Mouse (Mus musculus): ENCODE data around the gene AL732309.1. TPM values are rescaled to one million over a fixed set of nuclear protein-coding genes. Genes with fewer than 3 reads are reported as not detected.

The AL732309.1 gene
- polyA plus RNA-seq, 1 experiment from 2014 or later: 6.6 TPM

DNA sequence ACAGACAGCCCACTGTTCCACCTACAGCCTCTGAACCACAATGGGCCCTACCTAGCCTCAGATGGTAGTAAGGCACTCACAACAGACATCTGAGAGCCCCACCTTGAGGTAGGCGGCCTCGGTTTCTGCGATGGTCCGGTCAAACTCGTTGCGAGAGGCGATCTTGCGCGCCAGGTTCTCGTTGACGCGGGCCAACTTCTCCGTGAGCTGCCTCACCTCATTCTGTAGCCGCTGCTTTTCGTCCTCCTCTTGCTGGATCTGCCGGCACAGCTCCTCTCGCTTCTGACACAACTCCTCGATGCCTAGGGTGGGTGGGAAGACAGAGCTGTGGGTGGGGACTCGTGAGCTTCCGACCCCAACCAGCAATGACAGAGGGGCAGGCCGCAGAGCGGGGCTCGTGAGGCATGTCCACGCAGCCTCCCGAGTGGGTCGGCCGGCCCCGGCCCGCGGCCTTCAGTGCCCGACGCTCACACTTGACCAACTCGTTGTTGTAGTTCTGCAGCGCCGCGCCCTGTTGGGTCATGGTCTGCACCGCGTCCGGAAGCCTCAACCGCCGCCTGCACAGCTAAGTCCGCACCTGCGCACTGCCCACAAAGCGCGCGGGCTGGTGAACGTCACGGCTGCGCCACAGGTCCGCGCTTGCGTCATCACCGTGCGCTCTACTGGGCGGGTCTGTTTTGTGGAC, 25.3 kb upstream of the AL732309.1 start, which contains the start of the genes Ssna1 and Anapc2:
Gene Ssna1 (minus strand): TSS at position 612 of the 685 bp plus-strand sequence.
Gene Anapc2 (plus strand): TSS at position 652 of the 685 bp plus-strand sequence.
- ATAC-seq (ENCODE audit: insufficient read depth, low FRiP score, low TSS enrichment): peak; percentile 97
- Histone ChIP-seq H3K4me2 (ENCODE audit: low read depth) (peak within 1 kb of the TSS; percentile 92), H3K4me3 (ENCODE audit: low read depth, low read length) (peak within 1 kb of the TSS; percentile 87), H3K9ac (ENCODE audit: low read length) (peak within 1 kb of the TSS; percentile 70), H3K9me3 (ENCODE audit: control insufficient read depth, low read length) (no peaks in the 10 kb centered on the region), H3K36me3 (ENCODE audit: control insufficient read depth, insufficient read depth, low read length) (peaks cover 5% of the 10 kb centered on the region), H3K27me3 (ENCODE audit: control insufficient read depth, insufficient read depth, low read length) (no peaks in the 10 kb centered on the region), H3K4me1 (ENCODE audit: control insufficient read depth, insufficient read depth, low read length) (peaks cover 17% of the 10 kb centered on the region), H3K27ac (ENCODE audit: low read depth, low read length) (peak within 1 kb of the TSS; percentile 31; the same call in 1 of the 2 replicates)
- DNase-seq (ENCODE audit: low spot score): peak; percentile 99
- under 1% methylated on average over 55 of the region's 55 CpGs for WGBS

DNA sequence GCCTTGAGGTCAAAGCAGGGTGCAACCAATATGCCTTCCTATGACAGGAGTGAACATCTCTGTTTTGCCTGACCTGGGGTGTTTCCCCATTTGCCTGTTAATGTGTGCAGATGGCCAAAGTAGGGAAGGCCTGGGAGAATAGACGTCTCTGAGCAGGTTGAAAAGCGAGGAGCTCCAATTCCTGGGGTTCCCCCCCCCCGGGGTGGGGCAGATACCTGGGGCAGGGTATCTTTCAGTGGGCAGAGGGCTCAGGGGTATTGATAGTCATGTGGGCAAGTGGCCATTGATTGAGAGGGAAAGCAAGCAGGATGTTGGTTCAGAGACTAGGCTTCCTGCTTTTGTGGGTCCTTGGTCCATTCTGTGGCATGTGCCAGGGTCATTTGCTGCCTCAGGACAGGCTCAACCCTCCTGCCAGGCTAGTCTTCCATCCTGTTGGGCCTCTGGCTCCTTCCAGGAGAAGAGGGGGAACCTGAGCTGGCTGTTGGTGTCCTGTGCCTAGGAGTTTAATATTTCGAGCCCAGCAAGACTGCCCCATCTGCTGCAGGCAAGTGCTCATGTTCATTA, 21.2 kb upstream of the AL732309.1 start:
- no peak overlapping the region for H3K4me2 ChIP-seq (ENCODE audit: low read depth)
- H3K27me3 ChIP-seq (ENCODE audit: control insufficient read depth, insufficient read depth, low read length): peaks cover 15% of the 10 kb centered on the region
- DNase-seq (ENCODE audit: low spot score) (no peak), ATAC-seq (ENCODE audit: insufficient read depth, low FRiP score, low TSS enrichment) (no peak)
- H3K9me3 ChIP-seq (ENCODE audit: control insufficient read depth, low read length): no peaks in the 10 kb centered on the region
- 80% methylated on average over 4 of the region's 4 CpGs for WGBS
- H3K4me3 ChIP-seq (ENCODE audit: low read depth, low read length): no peak overlapping the region
- no peak overlapping the region for H3K27ac ChIP-seq (ENCODE audit: low read depth, low read length)
- no peak overlapping the region for H3K9ac ChIP-seq (ENCODE audit: low read length)
- peaks cover 24% of the 10 kb centered on the region for H3K4me1 ChIP-seq (ENCODE audit: control insufficient read depth, insufficient read depth, low read length)
- no peaks in the 10 kb centered on the region for H3K36me3 ChIP-seq (ENCODE audit: control insufficient read depth, insufficient read depth, low read length)

- H3K4me1 ChIP-seq (ENCODE audit: control insufficient read depth, insufficient read depth, low read length): peaks cover 24% of the 10 kb centered on the region
- no peak overlapping the region for H3K27ac ChIP-seq (ENCODE audit: low read depth, low read length)
- DNase-seq (ENCODE audit: low spot score): no peak
- H3K4me2 ChIP-seq (ENCODE audit: low read depth): no peak overlapping the region
- H3K4me3 ChIP-seq (ENCODE audit: low read depth, low read length): no peak overlapping the region
- ATAC-seq (ENCODE audit: insufficient read depth, low FRiP score, low TSS enrichment): no peak
- peaks cover 15% of the 10 kb centered on the region for H3K27me3 ChIP-seq (ENCODE audit: control insufficient read depth, insufficient read depth, low read length)
- no peaks in the 10 kb centered on the region for H3K36me3 ChIP-seq (ENCODE audit: control insufficient read depth, insufficient read depth, low read length)
- H3K9me3 ChIP-seq (ENCODE audit: control insufficient read depth, low read length): no peaks in the 10 kb centered on the region
- H3K9ac ChIP-seq (ENCODE audit: low read length): no peak overlapping the region
Observed at GRCm38 (mm10) chr2:25267241-25267640, 20.6 kb upstream of the AL732309.1 start.

DNA sequence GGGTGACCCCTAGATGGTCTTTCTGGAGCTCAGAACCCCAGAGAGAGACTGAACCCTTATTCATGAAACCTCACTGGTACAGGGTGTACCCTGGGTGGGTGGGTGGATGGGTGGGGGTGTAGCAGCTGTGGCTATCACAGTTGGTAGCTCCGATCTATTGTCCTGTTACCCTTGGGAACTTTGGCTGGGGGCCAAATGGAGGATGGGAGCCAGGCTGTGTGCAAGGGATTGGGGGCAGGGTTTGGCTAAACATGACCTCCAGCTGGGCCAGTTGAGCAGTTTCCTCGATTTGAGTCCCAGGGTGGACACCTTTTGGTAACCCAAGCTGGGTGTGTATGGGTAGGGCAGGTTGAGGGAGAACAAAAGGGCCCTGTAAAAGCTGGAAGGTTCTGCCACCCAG, 20.1 kb upstream of the AL732309.1 start:
- no peak overlapping the region for H3K9ac ChIP-seq (ENCODE audit: low read length)
- no peaks in the 10 kb centered on the region for H3K9me3 ChIP-seq (ENCODE audit: control insufficient read depth, low read length)
- no peak overlapping the region for H3K27ac ChIP-seq (ENCODE audit: low read depth, low read length)
- no peak overlapping the region for H3K4me2 ChIP-seq (ENCODE audit: low read depth)
- H3K36me3 ChIP-seq (ENCODE audit: control insufficient read depth, insufficient read depth, low read length): no peaks in the 10 kb centered on the region
- no peak for ATAC-seq (ENCODE audit: insufficient read depth, low FRiP score, low TSS enrichment)
- no peak overlapping the region for H3K4me3 ChIP-seq (ENCODE audit: low read depth, low read length)
- WGBS: 48% methylated on average over 2 of the region's 2 CpGs
- peaks cover 24% of the 10 kb centered on the region for H3K4me1 ChIP-seq (ENCODE audit: control insufficient read depth, insufficient read depth, low read length)
- DNase-seq (ENCODE audit: low spot score): no peak
- peaks cover 15% of the 10 kb centered on the region for H3K27me3 ChIP-seq (ENCODE audit: control insufficient read depth, insufficient read depth, low read length)

DNA sequence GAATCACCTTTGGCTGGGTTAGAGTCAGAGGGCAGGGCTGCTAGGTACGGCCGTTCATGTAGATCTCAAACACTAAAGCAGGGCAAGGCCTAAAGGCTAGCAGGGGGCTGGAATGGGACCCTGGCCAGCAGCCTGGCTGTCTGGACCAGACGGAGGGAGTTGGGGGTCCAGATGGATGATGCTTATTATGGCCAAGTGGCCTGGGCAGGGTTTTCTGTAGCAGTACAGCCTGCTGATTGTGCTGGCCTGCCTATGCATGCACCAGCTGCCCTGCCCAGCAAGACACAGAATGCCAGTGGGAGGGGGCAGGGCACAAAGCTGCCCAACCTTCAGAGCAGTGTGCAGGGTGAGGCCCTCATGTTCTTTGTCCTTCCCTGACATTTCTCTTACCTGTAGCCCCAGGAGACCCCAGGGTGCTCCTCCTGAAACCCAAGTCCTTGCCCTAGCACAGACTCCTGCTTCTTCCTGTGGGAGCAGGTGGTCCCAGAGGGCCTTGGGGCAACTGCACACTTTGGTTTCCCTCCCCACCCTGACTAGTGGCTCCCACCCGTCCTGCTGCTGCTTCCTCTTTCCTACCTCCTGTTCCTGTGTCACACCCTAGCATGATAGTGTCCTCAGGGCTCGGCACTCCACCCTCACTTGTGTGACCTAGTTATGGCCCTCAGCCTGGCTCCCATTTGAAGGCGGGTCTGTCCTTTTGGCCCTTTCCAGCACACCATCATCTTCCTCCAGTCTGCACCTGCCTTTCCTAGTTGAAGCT, 19.4 kb upstream of the AL732309.1 start:
- Histone ChIP-seq H3K27ac (ENCODE audit: low read depth, low read length) (no peak overlapping the region), H3K4me1 (ENCODE audit: control insufficient read depth, insufficient read depth, low read length) (peaks cover 18% of the 10 kb centered on the region), H3K36me3 (ENCODE audit: control insufficient read depth, insufficient read depth, low read length) (no peaks in the 10 kb centered on the region), H3K4me2 (ENCODE audit: low read depth) (0 out of 2 replicates have a peak overlapping the region, but pooled peaks have one; percentile 10), H3K9ac (ENCODE audit: low read length) (no peak overlapping the region), H3K27me3 (ENCODE audit: control insufficient read depth, insufficient read depth, low read length) (peaks cover 15% of the 10 kb centered on the region), H3K4me3 (ENCODE audit: low read depth, low read length) (no peak overlapping the region), H3K9me3 (ENCODE audit: control insufficient read depth, low read length) (no peaks in the 10 kb centered on the region)
- WGBS: 71% methylated on average over 6 of the region's 6 CpGs
- DNase-seq (ENCODE audit: low spot score) (no peak), ATAC-seq (ENCODE audit: insufficient read depth, low FRiP score, low TSS enrichment) (no peak)

- H3K27ac ChIP-seq (ENCODE audit: low read depth, low read length): no peak overlapping the region
- no peak overlapping the region for H3K4me2 ChIP-seq (ENCODE audit: low read depth)
- peaks cover 14% of the 10 kb centered on the region; the same call in 1 of the 2 replicates for H3K4me1 ChIP-seq (ENCODE audit: control insufficient read depth, insufficient read depth, low read length)
- no peak for ATAC-seq (ENCODE audit: insufficient read depth, low FRiP score, low TSS enrichment)
- no peaks in the 10 kb centered on the region for H3K9me3 ChIP-seq (ENCODE audit: control insufficient read depth, low read length)
- no peak for DNase-seq (ENCODE audit: low spot score)
- no peak overlapping the region for H3K9ac ChIP-seq (ENCODE audit: low read length)
- no peaks in the 10 kb centered on the region for H3K36me3 ChIP-seq (ENCODE audit: control insufficient read depth, insufficient read depth, low read length)
- 64% methylated on average over 3 of the region's 3 CpGs for WGBS
- H3K27me3 ChIP-seq (ENCODE audit: control insufficient read depth, insufficient read depth, low read length): peaks cover 15% of the 10 kb centered on the region
- no peak overlapping the region for H3K4me3 ChIP-seq (ENCODE audit: low read depth, low read length)
Observed at GRCm38 (mm10) chr2:25264851-25265250, 18.2 kb upstream of the AL732309.1 start.

GRCm38 (mm10) chr2:25264286-25264660, 17.6 kb upstream of the AL732309.1 start:
- H3K4me2 ChIP-seq (ENCODE audit: low read depth): peak overlapping the region; percentile 98; the same call in 1 of the 2 replicates
- 0 out of 2 replicates have a peak overlapping the region, but pooled peaks have one; percentile 79 for H3K4me3 ChIP-seq (ENCODE audit: low read depth, low read length)
- ATAC-seq (ENCODE audit: insufficient read depth, low FRiP score, low TSS enrichment): no peak
- H3K27me3 ChIP-seq (ENCODE audit: control insufficient read depth, insufficient read depth, low read length): peaks cover 15% of the 10 kb centered on the region
- DNase-seq (ENCODE audit: low spot score): no peak
- WGBS: 77% methylated on average over 5 of the region's 5 CpGs
- no peak overlapping the region for H3K9ac ChIP-seq (ENCODE audit: low read length)
- H3K9me3 ChIP-seq (ENCODE audit: control insufficient read depth, low read length): no peaks in the 10 kb centered on the region
- H3K4me1 ChIP-seq (ENCODE audit: control insufficient read depth, insufficient read depth, low read length): peaks cover 14% of the 10 kb centered on the region; the same call in 1 of the 2 replicates
- no peaks in the 10 kb centered on the region for H3K36me3 ChIP-seq (ENCODE audit: control insufficient read depth, insufficient read depth, low read length)
- H3K27ac ChIP-seq (ENCODE audit: low read depth, low read length): no peak overlapping the region

DNA sequence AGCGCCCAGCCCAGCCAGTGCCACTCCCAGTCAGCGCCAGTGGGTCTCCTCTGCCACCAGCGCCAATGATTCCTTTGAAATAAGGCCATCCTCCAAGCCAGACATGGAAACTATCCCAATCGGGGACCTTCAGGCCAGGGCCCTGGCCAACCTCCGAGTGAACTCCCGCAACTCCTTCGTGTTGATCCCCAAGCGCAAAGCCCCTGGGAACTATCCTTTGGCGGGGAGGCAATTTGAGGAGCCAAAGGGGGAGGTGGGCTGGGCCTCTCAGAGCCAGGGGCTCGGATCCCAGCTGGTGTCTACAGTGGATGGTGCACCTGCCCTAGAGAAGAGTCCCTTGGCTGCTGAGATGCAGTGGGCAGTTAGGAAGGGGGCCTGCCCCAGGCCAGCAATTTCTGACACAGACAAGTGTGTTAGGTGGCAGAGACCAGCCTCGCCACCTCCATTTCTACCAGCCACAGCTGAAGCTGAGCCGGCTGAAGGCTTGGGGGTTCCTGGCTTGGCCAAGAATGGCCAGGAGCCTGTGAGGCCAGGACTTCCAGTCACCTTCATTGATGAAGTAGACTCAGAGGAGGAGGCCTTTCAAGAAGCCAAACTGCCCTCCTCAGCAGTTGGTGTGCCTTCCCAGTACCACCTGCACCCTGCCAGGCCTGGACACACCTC, 17.1 kb upstream of the AL732309.1 start:
- ATAC-seq (ENCODE audit: insufficient read depth, low FRiP score, low TSS enrichment) (no peak), DNase-seq (ENCODE audit: low spot score) (no peak)
- 21% methylated on average over 12 of the region's 12 CpGs for WGBS

More for the DNA sequence above, 17.1 kb upstream of the AL732309.1 start:
- Histone ChIP-seq H3K4me2 (ENCODE audit: low read depth) (peak overlapping the region; percentile 98), H3K36me3 (ENCODE audit: control insufficient read depth, insufficient read depth, low read length) (no peaks in the 10 kb centered on the region), H3K4me3 (ENCODE audit: low read depth, low read length) (peak overlapping the region; percentile 79), H3K27me3 (ENCODE audit: control insufficient read depth, insufficient read depth, low read length) (peaks cover 15% of the 10 kb centered on the region), H3K27ac (ENCODE audit: low read depth, low read length) (no peak overlapping the region), H3K9me3 (ENCODE audit: control insufficient read depth, low read length) (no peaks in the 10 kb centered on the region), H3K9ac (ENCODE audit: low read length) (peak overlapping the region; percentile 49), H3K4me1 (ENCODE audit: control insufficient read depth, insufficient read depth, low read length) (peaks cover 14% of the 10 kb centered on the region; the same call in 1 of the 2 replicates)
